Mouse (Mus musculus) layer of hippocampus, postnatal 25 days (tissue): ENCODE data around the gene Pde8a. TPM values are rescaled to one million over a fixed set of nuclear protein-coding genes. Genes with fewer than 3 reads are reported as not detected.

Experiments used
- DNase-seq, 2 experiments: peaks; one replicate each; pipeline ENCODE4 v3.0.0; 2022; ENCODE audit warnings: mixed read lengths in 2 of 2, low spot score in 1 of 2; ENCODE audit errors: extremely low spot score in 1 of 2
- total RNA-seq, 2 experiments: library from RNA; stranded (reverse); gene quantifications; 2 replicates each; pipeline ENCODE4 v1.2.3; 2021

Pde8a gene
- total RNA-seq, 2 experiments from 2014 or later: 7.3 to 7.4 TPM

DNA sequence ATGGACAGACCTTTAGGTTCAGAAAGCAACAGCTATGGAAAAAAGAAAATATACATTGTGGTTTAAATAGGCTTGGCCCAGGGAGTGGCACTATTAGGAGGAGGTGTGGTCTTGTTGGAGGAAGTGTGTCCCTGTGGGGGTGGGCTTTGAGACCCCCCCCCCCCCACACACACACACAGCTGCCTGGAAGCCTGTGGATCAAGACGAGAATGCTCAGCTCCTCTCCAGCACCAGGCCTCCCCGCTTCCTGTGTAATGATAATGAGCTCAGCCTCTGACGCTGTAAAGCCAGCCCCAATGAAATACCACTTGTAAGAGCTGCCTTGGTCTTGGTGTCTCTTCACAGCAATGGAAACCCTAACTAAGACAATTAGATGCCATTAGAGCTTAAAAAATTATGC lies 117.4 kb downstream of the Pde8a start:
- no peak for DNase-seq

DNA sequence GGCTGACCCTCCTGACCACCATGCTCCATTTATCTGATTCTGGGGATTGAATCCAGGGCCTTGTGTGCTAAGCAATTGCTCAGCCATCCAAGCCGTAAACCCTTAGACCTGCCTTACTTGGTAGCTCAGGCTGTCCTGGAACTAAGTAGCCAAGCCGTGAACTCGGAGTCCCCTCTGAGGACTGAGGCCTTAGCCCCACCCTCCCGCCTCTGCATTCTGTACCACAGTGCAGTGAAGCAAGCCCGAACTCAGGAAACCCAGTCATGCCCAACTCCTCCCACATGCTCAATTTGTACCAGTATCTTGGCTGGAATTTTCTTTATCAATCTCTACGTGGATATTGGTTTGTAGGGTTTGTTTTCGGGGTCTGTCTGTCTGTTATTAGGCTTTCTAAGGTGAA lies 118.5 kb downstream of the Pde8a start:
- DNase-seq: no peak

DNA sequence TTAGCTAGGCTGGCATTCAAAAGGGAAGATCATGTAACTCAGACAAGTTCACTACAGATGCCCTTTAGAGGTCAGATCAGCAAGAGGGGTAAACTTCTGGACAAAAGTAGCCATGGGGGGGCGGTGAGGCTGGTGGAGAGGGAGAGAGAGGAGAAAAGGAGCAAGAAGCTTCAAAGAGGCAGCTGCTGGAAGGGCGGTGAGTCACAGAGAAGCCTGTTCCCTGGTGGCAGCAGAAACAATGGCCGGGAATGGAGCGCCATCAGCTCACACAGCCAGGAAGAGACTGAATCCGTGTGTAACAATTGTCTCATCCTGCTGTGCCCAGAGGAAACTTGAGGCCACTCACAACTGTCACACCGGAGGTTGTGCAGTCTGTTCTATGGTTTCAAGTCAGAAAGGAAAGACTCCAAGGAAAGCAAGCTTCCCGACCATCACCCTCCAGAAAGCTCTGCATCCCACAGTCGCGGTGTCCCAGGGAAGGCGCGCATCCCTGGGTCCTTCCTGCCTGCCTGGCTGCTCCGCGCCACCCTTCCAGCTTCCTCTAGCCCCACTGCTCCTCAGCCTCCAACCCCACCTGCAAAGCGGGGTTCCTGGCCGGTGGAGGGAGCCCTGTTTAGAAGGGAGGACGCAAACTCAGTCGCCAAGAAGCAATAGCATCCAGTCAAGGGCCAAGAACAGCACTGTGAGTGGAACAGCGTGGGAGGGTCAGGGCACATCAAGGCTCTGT lies 122.5 kb downstream of the Pde8a start:
- DNase-seq: no peak

DNA sequence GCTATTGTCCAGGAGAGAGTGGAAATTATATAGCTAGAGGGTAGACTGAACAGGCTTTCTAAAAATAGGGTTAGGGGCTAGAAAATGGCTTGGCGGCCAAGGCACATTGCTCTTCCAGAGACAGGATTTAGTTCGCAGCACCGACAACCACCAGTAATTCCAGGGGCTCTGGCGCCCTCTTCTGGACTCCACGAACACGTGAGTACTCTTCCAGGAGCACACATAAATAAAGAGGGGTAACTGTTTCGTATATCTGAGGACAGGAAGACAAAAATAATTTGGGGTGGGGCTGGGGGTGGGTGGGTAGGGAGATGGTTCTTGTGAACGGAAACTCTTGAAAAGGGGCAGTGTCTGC lies 123.0 kb downstream of the Pde8a start:
- peak in 1 of 2 experiments; percentile 39 for DNase-seq

DNA sequence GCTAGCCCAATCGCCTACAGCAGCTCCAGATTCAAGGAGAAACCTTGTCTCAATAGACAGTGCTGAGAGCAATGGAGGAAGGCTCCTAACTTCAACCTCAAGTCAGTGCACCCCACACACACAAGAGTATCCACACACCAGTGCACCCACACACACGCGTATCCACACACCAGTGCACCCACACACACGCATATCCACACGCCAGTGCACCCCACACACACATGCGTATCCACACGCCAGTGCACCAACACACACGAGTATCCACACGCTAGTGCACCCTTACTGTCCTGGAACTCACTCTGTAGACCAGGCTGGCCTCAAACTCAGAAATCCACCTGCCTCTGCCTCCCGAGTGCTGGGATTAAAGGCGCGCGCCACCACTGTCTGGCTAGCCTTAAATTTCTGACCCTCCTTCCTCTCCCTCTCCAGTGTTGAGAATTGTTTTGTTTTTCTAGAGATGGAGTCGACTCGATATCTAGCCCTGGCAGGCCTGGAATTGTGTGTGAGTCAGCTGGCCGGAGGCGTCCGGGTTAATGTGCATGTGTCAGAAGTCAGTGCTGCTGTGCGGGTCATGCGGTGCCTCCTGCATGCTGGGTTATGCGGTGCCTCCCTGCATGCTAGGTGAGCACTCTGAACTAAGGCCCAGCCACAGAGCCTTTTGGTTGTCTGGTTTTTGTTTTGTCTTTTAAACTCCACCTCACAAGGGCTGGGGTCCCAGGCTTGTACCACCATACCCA lies 124.6 kb downstream of the Pde8a start:
- DNase-seq: no peak

DNA sequence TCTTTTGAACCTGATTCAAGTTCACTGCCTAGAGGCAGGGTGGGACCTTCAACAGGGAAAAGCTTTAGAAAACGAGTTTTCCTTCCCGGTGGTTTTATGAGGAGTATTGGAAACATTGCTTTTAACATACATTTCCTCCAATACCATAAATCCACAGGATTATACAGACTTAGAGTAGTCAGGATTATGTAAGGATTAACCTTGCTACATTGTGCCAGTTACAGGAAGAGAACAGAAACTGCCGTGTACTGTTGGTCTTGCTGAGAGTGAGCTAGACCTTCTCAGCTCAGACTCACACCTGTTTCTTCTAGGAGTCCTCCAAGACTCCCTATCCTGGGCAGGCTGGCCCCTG lies 125.1 kb downstream of the Pde8a start:
- DNase-seq: no peak

DNA sequence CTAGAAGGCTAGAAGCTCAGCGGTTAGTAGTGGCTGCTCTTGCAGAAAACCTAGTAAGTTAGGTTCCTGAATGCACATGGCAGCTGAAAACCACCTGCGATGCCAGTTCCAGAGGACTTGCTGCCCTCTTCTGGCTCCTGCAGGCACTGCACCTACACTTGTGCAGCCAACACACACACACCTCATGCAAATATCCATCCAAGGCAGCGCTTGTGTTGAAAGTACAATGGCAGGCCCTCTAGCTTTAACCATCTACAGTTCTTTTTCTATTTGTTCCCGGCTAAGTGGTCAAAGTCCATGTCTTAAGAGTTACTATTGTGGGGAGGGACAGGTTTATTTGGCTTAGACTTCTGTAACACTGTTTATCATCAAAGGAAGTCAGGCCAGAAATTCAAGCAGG lies 126.4 kb downstream of the Pde8a start:
- DNase-seq: peak in 1 of 2 experiments; percentile 52

DNA sequence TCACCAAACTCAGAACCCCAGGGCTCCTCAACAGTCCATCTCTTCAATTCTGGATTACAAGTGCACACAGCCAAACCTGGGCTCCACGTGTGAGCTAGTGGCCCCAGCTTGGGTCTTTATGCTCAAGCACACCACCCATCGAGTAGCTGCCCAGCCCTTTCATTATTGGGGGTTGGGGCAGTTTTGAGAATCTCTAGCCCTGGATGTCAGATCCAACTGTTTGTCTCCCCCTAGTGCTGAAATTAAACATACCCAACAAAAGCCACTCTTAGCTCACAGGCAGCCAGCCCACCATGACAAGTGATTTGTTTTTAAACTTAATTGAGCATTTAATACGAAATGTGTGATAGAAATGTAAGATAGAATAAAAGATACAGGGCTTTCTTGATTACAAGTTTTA lies 128.2 kb downstream of the Pde8a start:
- DNase-seq: no peak

DNA sequence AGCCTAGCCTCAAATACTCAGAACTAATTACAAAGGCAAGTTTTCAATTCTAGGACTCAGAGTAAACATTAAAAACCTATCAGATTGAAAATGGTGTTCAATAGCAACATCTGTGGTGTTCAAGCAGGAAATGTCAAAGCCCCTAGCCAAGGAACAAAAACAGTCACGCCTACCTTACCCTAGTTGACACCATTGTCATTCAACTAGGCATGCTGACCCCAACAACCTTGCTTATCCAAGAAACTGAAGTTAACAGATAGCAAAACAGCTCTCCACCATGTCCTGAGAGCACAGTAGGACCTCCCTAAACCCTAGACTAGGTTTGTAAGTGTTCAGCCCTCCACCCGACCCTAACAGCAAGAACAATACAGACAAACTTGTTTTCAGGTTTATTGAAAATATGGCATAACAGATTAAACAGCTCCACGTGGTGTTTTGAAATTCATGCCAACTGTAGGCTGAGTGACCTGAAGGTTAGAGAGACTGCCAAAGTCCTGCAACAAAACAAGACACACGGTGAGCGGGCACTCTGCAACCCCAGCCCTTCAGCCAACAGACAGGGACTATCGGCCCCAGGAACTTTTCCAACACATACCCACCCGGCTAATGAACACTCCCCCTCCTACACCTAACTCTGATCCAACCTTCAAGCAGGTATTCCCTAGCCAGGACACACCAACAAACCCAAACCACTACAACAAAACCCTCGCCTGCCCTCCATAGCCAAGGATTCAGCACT lies 129.1 kb downstream of the Pde8a start:
- no peak for DNase-seq

DNA sequence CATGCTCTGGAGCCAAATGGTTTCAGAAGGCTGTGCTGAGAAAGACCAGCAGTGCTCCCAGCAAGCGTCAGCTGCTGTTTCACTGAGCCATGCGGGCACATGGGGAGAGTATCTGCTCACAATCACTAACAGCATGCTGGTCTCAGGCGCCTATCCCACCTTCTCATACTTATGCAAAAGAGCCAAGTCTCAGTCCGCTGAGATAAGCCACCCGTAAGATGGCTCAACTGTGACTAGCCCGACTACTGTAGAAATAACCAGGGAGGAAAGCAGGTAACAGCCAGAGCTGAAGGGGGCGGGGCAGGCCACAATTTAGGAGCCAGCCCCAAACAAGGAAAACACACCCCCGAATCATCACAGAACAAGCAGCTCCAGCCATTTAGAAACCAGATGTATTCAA lies 129.9 kb downstream of the Pde8a start:
- DNase-seq: no peak

DNA sequence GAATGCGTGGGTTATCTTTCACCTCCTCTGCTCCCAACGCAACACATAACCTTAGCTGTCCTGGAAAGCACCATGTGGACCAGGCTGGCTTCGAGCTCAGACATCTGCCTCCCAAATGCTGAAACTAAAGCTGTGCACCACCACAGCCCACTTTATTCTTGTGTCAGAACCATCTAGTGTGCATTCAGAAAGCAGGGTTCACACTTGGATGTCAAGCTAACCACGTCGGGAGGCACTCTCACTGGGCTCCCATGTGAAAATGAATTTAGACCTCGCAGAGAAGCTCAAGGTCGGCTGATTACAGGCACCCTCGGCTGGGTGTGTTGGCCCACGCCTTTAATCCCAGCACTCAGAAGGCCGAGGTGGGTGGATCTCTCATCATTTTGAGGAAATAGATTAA lies 130.4 kb downstream of the Pde8a start:
- DNase-seq: no peak

DNA sequence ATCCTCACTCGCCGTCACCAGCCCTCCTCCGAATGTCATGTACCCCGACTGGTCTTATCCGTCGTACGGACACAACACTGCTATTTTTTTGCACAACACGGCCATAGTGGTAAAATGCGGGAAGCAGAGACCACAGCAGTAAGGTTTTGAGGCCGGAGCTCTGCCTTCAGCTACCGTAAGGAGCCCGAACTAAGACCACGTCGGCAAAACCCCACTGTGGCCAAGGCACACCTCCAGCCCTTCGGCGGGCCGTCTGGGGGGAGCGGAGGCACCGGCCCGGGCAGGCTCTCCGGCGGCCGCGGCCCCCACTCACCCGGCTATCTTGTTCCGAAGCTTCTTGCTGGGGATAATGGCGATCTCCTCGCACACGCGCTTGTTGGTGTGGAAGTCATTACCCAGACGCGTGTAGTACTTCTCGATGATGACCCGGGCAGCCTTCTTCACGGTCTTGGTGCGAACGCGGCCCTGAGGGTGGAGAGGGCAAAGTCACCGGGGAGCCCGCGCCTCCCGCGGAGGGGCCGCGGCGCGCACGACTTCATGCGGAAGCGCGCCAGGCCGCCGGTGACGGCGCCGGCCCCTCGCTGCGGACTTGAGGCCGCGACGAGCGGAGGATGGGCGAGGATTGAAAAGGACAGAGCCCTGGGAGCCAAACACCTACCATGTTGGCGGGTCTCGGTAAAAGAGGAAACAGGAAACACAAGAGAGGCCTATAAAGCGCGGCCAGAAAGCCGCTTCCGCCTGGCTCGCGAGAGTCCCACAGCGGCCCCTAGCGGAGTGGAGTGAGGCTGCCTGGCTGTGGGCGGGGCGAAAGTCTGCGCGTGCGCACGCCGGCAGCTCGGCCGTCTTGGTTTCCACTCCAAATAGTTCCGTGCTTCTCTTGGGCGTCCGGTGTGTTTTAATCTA lies 131.4 kb downstream of the Pde8a start, which contains the start of gene Rps17:
Gene Rps17, minus strand, starts transcription at position 711 of the 903 bp plus-strand sequence.
- DNase-seq: peak; percentile 99

DNA sequence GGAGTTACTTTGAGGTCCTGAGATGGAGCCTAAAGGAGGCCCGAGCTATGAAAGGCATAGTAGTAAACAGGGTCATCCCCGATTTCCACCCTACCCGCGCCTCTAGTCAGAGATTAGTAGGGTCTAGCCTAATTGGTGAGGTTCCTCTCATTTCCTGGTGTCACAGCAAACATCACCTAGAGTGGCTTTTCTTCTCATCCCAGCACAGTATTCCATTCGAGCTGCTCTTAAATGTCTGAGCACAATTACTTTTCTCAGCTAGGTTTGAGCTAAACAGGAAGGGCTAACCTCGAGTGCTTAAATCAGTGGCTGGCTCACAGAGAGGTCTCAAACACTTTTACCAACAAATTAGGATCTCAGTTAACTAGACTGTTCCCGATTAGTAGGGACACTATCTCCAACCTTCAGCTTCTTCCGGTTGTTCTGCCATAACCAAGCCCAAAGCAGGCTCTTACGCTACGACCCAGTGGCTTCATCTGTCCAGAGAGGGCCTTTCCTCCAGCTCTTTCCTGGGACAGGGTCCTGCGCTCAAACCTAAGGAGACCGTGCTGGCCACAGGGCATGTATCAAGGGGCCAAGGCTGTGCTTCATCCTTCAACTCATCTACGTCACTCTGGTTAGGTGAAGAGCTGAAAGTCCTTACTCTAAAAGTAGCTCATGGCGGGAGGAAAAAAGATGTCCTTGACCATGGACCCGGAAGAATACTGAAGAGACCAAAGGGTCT lies 132.2 kb downstream of the Pde8a start:
- DNase-seq: no peak

DNA sequence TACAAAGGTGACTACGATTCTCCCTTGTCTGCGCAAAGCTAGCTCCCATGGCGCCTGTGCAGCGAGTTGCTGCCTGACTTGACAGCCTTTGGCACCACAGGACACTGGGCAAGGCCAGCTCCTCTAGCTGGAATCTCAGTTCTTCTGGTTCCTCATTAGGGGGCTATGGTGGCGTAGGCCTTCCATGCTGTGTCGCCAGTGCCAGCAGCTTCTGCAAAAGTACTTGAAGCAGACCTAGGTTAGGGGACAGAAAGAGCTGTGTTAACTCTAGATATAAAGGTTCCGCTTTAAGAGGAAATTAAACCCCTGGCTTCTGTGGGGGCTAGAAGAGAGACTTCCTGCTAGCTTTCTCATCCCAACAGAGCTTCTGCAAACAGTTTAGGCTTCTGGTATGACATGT lies 134.8 kb downstream of the Pde8a start:
- no peak for DNase-seq

DNA sequence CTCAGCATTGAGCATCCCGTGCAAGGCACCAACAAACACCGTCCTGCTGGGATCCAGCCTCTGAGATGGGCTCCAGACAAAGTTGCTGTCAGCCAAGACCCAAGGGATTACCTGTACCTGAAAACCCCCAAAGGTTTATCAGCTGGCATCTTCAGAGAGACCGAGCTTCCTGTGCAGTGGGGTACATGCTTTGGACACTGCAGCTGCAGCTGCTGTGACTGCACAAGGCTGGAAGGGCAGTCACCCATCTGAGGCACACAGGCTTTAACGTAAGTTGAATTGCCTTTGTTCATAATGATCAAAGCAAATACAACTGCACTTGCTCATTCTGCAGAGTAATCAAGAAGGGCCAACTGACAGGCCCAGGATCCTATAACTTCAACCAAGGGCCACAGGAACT lies 138.4 kb downstream of the Pde8a start:
- DNase-seq: no peak

DNA sequence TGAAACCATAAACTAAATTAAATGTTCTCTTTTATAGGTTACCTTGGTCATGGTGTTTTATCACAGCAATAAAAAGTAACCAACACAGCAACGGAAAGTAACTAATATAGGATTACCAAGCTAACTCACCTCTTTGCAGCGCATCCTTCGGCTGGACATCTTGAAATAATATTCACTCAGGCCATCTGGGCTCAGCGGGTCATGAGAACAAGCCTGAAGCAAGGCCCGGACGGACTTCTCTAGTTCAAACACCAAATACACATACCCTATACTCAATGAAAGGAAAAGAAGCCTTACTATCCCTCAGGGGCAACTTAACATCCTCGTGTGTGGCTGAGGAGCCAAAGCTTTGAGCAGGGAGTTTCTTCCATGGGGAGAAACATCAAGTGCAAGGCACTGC lies 142.3 kb downstream of the Pde8a start:
- DNase-seq: no peak

DNA sequence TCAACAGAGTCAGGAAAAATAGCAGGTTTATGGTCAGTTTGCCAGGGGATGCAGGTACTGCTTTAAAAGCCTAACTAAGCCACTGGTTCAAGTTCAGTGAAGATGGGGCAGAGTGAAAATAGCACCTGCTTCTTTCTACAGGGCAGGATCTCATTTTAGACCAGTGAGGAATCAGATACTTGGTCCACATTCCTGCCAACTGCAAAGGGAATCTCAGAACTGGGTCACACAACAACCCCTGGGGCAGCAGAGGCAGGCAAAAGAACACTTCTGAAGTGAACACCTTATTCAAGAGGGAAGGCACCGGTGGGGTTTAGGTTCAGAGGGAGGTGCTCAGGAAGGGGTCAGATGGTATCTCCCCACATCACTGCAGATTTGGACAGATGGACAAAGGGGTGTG lies 143.0 kb downstream of the Pde8a start:
- no peak for DNase-seq

DNA sequence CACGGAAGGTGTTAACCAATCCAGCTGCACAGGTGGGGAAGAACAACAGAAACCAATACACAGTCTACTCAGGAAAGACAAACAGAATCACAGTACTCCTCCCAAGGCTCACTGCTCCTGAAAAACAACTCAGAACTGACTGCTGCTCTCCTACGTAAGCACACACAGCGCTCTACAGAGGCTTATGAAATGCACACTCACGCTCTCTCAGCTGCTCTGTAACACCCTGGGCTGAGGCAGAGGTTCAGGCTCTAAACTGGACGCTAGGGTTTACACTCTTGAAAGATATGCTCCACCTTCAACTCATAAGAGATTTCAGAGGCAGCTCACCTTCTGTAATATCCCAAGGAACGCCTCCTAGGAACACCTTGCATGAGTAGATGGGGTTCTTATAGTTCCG lies 143.6 kb downstream of the Pde8a start:
- no peak for DNase-seq

DNA sequence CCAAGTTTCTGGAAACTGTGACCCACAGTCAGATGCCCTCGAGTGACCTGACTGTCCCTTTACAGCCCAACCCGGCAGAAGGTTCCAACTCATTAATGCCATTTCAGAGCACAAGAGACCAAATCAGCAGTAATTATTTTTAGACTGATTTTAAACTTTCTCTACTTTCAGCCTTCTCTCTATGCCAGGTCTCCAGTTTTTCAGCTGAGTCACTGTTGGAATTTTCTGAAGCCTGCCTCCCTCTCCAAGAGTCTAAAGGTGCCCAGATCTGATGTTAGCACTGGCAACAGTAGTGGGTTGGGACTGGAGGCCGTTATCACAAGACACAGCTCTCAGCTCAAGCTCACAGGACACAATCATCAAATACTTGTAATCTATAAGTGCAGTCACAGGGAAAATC lies 154.6 kb downstream of the Pde8a start:
- DNase-seq: no peak

DNA sequence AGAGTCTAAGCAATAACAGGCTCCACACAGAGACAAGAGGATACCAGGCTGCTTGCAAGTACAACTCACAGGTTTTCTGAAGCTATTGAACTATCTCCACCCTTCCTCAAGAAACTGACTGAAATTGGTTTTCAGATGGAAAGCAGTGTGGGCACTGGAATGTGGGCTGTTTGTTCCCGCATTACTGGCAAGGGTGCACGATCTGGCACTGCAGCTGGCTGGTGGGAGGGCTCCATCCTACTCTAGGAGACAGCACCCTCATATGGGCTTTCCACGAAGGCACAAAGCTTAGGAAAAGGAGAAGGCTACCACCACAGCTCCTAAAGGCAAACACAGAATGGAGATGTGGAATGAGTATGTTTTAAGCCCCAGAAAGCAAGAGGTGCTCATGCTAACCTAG lies 156.3 kb downstream of the Pde8a start:
- DNase-seq: peak; percentile 42 to 65
